Mouse (Mus musculus) naive thymus-derived CD4-positive, alpha-beta T cell, adult 5 months (primary cell): ENCODE data around the gene Uqcrc2. TPM values are rescaled to one million over a fixed set of nuclear protein-coding genes. Genes with fewer than 3 reads are reported as not detected.

Experiments used
- polyA plus RNA-seq: library from polyadenylated mRNA; unstranded; fragments of 100-300 nt; shearing (Covaris generic); gene quantifications from one replicate; pipeline ENCODE4 v1.2.1, GENCODE M21; 2017

Gene Uqcrc2
- 123 TPM for polyA plus RNA-seq

GRCm38 (mm10) chr7:120634711-120635361 lies at the start of gene Uqcrc2:
Uqcrc2 (plus strand) TSS chr7:120635176.

DNA sequence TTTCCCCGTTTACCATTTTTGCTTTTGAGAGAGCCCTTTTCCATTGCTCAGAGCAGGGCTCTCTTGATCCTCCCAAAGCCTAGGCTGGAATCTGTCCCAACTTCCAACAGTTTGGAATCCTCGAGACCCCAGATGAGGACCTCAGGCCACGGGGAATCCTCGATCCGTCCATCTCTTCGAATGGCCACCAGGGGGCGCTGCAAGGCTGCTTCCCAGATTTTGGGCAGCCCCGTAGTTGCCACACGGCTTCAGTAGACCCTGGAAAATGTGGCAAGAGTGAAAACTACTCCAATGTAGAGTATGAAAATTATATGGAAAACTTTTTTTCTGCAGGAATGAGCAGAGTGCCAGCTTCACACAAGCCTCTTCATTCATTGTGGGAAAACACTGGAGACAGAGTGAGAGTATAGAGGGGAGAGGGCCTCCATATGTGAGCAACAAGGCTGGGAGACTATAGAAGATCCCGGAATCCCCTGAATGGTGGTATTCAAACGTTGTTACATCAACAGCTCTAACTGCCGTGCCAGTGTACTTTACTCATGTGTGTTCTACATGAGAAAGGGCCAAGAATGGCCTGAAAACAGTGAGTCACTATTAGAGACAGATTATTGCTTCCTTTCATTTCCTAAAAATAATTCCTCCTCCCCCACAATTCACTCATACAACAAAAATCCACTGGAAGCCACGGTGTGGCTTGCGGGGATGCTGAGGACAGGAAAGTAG lies 35.3 kb downstream of the Uqcrc2 start, which contains the start of gene Pdzd9:
Pdzd9 (minus strand) TSS at position 191 of the 723 bp plus-strand sequence.

GRCm38 (mm10) chr7:120677001-120677643 lies 42.1 kb downstream of the Uqcrc2 start, which contains the start of gene Mosmo:
Mosmo (plus strand) TSS chr7:120677618.

Other genes starting within 250 kb of the Uqcrc2 start
- not detected for gene Abca16, start 225.5 kb upstream of the Uqcrc2 start, polyA plus RNA-seq
- not detected for gene Pdzd9, start 35.2 kb downstream of the Uqcrc2 start, polyA plus RNA-seq
- 15.1 TPM for gene Mosmo, start 42.4 kb downstream of the Uqcrc2 start, polyA plus RNA-seq
- gene Vwa3a, start 104.1 kb downstream of the Uqcrc2 start, polyA plus RNA-seq = not detected
- not detected for gene Gm5737, start 177.2 kb downstream of the Uqcrc2 start, polyA plus RNA-seq
- gene Eef2k, start 207.7 kb downstream of the Uqcrc2 start, polyA plus RNA-seq = 8.9 TPM